Mouse (Mus musculus) lung, embryonic 15.5 days (tissue): Measurements from ENCODE around the gene Ino80d. TPM values are rescaled to one million over a fixed set of nuclear protein-coding genes. Genes with fewer than 3 reads are reported as not detected.

Experiments used
- ATAC-seq: fragments of 200-750 bp; cut with Nextera tagmentation; 2 replicates; pipeline ENCODE4 v1.8.0; 2017; ENCODE audit warnings: moderate number of reproducible peaks, borderline replicate concordance; ENCODE audit not compliant: low FRiP score, low TSS enrichment; ENCODE audit errors: extremely low read depth
- H3K27ac ChIP-seq: fragments of 300-500 bp; sonication (generic); 2 replicates; pipeline ENCODE4 v1.5.1; 2015; ENCODE audit warnings: moderate library complexity, mild to moderate bottlenecking, inconsistent platforms
- H3K27me3 ChIP-seq: fragments of 300-500 bp; sonication (generic); 2 replicates; pipeline ENCODE4 v1.6.1; 2015; ENCODE audit warnings: inconsistent platforms
- H3K36me3 ChIP-seq: fragments of 300-500 bp; sonication (generic); 2 replicates; pipeline ENCODE4 v1.6.1; 2015; ENCODE audit warnings: inconsistent platforms
- H3K4me1 ChIP-seq: fragments of 300-500 bp; sonication (generic); 2 replicates; pipeline ENCODE4 v1.6.1; 2015; ENCODE audit warnings: inconsistent platforms
- H3K4me2 ChIP-seq: fragments of 300-500 bp; sonication (generic); 2 replicates; pipeline ENCODE4 v1.6.1; 2015; ENCODE audit warnings: inconsistent platforms, mild to moderate bottlenecking, moderate library complexity
- H3K4me3 ChIP-seq: fragments of 300-500 bp; sonication (generic); 2 replicates; pipeline ENCODE4 v1.5.1; 2015; ENCODE audit warnings: mild to moderate bottlenecking, inconsistent platforms
- H3K9ac ChIP-seq: fragments of 300-500 bp; sonication (generic); 2 replicates; pipeline ENCODE4 v1.6.1; 2015; ENCODE audit warnings: inconsistent platforms
- H3K9me3 ChIP-seq: fragments of 300-500 bp; sonication (generic); 2 replicates; pipeline ENCODE4 v1.6.1; 2016; ENCODE audit warnings: inconsistent platforms
- WGBS: fragments of 180-500 bp; shearing (Covaris S2); methylation state at CpG from one replicate; pipeline ENCODE4 v1.1.7; 2015; 5-methylcytosine and 5-hydroxymethylcytosine counted together
- polyA plus RNA-seq: library from polyadenylated mRNA; unstranded; fragments of >200 nt; fragmentation: Nextera tagmentation; extraction: Ambion mirVana; gene quantifications from 2 replicates; pipeline ENCODE4 v1.2.1, GENCODE M21; 2015

Gene Ino80d
- polyA plus RNA-seq, 1 experiment from 2014 or later: 11.7 TPM

GRCm38 (mm10) chr1:62947807-62948206 lies 166.7 kb downstream of the Ino80d start:
- no peak overlapping the region for H3K4me2 ChIP-seq
- no peak overlapping the region for H3K4me3 ChIP-seq
- H3K9ac ChIP-seq: no peak overlapping the region
- no peaks in the 10 kb centered on the region for H3K9me3 ChIP-seq
- ATAC-seq: peak; percentile 79
- H3K36me3 ChIP-seq: no peaks in the 10 kb centered on the region
- H3K4me1 ChIP-seq: peaks cover 26% of the 10 kb centered on the region
- H3K27me3 ChIP-seq: no peaks in the 10 kb centered on the region
- H3K27ac ChIP-seq: peak overlapping the region; percentile 86

- H3K27ac ChIP-seq: peak overlapping the region; percentile 86
- no peak overlapping the region for H3K4me2 ChIP-seq
- H3K27me3 ChIP-seq: no peaks in the 10 kb centered on the region
- no peak overlapping the region for H3K9ac ChIP-seq
- 58% methylated on average over 5 of the region's 5 CpGs for WGBS
- no peaks in the 10 kb centered on the region for H3K9me3 ChIP-seq
- no peaks in the 10 kb centered on the region for H3K36me3 ChIP-seq
- ATAC-seq: no peak
- H3K4me1 ChIP-seq: peaks cover 26% of the 10 kb centered on the region
- no peak overlapping the region for H3K4me3 ChIP-seq
Measured at GRCm38 (mm10) chr1:62946987-62947386, 167.5 kb downstream of the Ino80d start.

DNA sequence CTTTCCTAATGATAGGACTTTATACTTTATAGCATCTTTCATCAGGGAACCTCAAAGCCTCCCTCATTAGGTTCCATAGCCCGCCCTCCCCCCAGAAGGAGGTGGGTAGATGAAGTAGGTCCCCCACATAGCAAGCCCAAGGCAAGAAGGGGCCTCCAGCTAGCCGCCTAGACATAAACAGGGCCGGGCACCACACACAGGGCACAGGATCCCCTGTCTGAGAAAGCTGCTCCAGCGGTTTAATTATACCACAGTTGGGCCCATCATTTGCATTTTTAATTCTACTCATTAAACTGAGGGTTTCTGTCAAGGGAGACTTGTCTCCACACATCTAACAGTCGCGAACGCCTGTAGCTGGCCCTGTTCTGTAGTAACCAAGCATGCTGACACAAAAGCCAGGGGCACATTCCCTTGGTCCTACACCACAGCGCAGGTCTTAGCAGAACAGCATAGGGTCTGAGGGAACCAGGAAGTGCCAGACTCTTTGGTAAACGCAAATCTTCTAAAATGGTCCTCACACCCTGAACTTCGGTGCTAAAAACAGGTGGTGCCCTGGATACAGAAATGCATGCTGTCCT lies 179.6 kb downstream of the Ino80d start:
- Histone ChIP-seq H3K4me2 (no peak overlapping the region; the same call in 1 of the 2 replicates), H3K36me3 (no peaks in the 10 kb centered on the region), H3K4me3 (no peak overlapping the region), H3K9ac (no peak overlapping the region), H3K27me3 (no peaks in the 10 kb centered on the region), H3K4me1 (peaks cover 22% of the 10 kb centered on the region), H3K9me3 (no peaks in the 10 kb centered on the region), H3K27ac (peak overlapping the region; percentile 41; the same call in 1 of the 2 replicates)
- WGBS: 85% methylated on average over 10 of the region's 10 CpGs
- no peak for ATAC-seq

DNA sequence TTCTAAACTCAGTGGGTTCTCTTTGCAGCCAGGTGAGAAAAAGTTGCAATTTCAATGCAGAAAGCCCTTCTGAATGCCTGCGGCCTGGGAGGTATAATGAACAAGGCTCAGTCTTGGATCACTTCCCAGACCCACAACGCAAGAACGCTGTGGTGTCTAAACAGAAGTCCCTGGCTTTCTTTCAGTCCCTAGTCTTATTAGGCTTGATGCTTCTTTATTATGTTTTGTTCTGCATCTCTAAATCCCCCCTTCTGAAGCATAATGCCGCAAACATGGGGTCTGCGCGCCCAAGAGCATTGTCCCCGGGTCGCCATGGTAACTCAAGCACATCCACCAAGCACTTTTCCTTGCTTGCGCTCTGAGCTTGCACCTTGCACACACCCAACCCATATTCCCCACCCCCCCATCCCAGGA lies 180.4 kb downstream of the Ino80d start:
- Histone ChIP-seq H3K9me3 (no peaks in the 10 kb centered on the region), H3K4me1 (peaks cover 22% of the 10 kb centered on the region), H3K36me3 (no peaks in the 10 kb centered on the region), H3K4me3 (no peak overlapping the region), H3K9ac (no peak overlapping the region), H3K4me2 (peak overlapping the region; percentile 2; the same call in 1 of the 2 replicates), H3K27me3 (no peaks in the 10 kb centered on the region), H3K27ac (peak overlapping the region; percentile 41; the same call in 1 of the 2 replicates)
- WGBS: 53% methylated on average over 9 of the region's 9 CpGs
- ATAC-seq: peak; percentile 38; the same call in 1 of the 2 replicates

DNA sequence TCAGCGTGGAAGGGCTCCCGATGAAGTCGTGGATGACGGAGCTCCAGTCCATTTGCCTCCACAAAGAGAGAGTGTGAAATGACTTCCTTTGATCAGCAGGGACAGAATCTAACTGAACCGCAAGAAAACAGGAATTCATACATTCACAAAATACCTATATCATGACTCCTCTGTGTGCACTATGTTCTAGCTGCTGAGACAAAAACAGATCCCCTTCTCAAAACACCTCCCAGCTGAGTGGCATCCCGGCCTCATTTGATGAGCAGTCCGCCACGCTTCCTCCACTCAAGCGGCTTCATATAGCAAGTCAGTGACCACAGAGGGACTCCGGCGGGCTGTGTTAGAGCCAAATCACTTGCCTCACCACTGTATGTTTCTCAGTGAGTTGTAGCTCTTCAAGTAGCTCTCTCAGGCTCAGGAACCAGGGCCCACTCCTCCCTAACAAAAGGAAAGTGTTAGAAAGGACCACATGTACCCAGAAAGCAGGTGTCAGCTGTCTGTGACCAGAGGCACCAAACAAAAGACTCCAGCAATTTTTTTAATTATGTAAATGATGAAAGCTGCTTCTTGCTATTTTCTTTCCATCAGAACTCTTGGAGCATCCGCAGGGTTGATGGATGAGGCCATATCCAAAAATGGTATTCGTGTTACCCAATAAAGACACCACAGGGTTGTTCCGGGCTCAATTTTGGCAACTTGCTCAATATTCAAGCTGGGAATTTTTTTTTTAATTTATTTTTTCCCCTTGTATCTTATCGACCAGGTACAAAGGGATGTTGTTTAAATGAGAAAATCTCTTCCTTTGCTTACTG lies 181.0 kb downstream of the Ino80d start:
- Histone ChIP-seq H3K4me1 (peaks cover 22% of the 10 kb centered on the region), H3K27me3 (no peaks in the 10 kb centered on the region), H3K4me2 (no peak overlapping the region), H3K9me3 (no peaks in the 10 kb centered on the region), H3K4me3 (no peak overlapping the region), H3K27ac (peak overlapping the region; percentile 41; the same call in 1 of the 2 replicates), H3K9ac (no peak overlapping the region), H3K36me3 (no peaks in the 10 kb centered on the region)
- 59% methylated on average over 15 of the region's 15 CpGs for WGBS
- ATAC-seq: 0 out of 2 replicates have a peak, but pooled peaks have one; percentile 42

DNA sequence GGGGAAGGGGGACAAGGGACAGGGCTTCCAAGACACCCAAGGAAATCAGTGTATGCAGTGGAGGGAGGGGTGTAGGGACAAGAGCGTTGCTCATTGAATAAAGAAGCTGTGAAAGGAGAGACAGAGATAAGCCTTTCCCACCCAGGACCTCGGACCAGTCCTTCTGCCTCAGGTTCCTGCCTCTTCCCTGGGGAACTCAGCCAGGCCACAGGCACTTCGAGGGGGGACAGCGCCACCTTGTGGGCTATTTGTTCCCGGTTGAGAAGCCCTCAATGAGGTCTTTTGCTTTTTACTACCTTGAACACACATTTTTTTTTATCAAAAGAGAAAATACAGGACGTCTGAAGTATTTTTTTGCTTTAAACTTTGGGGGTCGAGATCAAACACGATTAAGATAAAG lies 185.0 kb downstream of the Ino80d start:
- WGBS: 8% methylated on average over 8 of the region's 8 CpGs
- no peaks in the 10 kb centered on the region for H3K36me3 ChIP-seq
- 0 out of 2 replicates have a peak, but pooled peaks have one; percentile 28 for ATAC-seq
- H3K4me1 ChIP-seq: peaks cover 27% of the 10 kb centered on the region
- no peak overlapping the region for H3K4me2 ChIP-seq
- H3K4me3 ChIP-seq: no peak overlapping the region
- H3K9ac ChIP-seq: no peak overlapping the region
- no peaks in the 10 kb centered on the region for H3K9me3 ChIP-seq
- no peaks in the 10 kb centered on the region for H3K27me3 ChIP-seq
- no peak overlapping the region for H3K27ac ChIP-seq

DNA sequence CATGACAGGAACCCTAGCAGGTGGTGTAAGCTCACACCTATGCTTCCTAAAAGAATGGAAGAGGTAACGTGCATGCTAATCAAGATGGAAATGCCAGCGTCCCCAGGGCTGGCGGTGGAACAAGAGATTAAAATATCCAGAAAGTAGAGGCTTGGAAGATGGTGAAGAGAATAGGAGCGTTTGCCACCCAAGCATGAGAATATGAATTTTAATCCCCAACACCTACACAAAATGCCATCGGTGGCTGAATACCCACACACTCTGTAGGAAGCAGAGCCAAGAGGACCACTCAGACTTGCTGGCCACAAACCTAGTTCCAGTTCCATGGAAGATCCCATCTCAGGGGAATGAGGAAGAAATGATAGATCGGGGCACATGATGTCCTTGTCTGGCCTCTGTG lies 195.2 kb downstream of the Ino80d start:
- no peak overlapping the region for H3K4me2 ChIP-seq
- no peaks in the 10 kb centered on the region for H3K36me3 ChIP-seq
- no peak for ATAC-seq
- no peak overlapping the region for H3K9ac ChIP-seq
- no peaks in the 10 kb centered on the region for H3K27me3 ChIP-seq
- H3K9me3 ChIP-seq: no peaks in the 10 kb centered on the region
- 94% methylated on average over 6 of the region's 6 CpGs for WGBS
- H3K4me1 ChIP-seq: no peaks in the 10 kb centered on the region
- no peak overlapping the region for H3K27ac ChIP-seq
- H3K4me3 ChIP-seq: no peak overlapping the region

GRCm38 (mm10) chr1:62916609-62917008 lies 197.9 kb downstream of the Ino80d start:
- Histone ChIP-seq H3K36me3 (no peaks in the 10 kb centered on the region), H3K4me3 (no peak overlapping the region), H3K4me2 (no peak overlapping the region), H3K27me3 (no peaks in the 10 kb centered on the region), H3K9me3 (no peaks in the 10 kb centered on the region), H3K4me1 (no peaks in the 10 kb centered on the region), H3K9ac (no peak overlapping the region), H3K27ac (no peak overlapping the region)
- ATAC-seq: no peak
- 79% methylated on average over 9 of the region's 9 CpGs for WGBS

DNA sequence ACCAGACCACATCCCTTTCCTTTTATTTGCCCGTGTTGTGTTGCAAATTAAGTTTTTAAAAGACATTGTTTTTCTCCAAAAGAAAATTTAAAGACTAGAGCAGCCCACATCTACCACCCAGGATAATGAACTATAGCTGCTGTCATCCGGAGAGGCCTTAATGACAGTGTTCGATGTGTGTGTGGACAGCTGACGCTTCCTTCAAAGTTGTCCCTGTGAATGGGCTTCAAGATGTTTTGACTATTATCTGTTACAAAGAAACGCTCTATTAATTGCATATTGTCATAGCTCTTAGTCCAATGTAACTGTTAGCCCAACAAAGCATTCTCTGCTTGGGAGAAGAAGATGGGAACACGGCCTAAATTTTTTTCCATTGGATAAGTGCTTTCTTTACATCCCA lies 200.0 kb downstream of the Ino80d start:
- no peak overlapping the region for H3K4me2 ChIP-seq
- WGBS: 74% methylated on average over 6 of the region's 6 CpGs
- no peaks in the 10 kb centered on the region for H3K9me3 ChIP-seq
- no peak for ATAC-seq
- no peak overlapping the region for H3K27ac ChIP-seq
- no peak overlapping the region for H3K9ac ChIP-seq
- H3K4me3 ChIP-seq: no peak overlapping the region
- no peaks in the 10 kb centered on the region for H3K36me3 ChIP-seq
- no peaks in the 10 kb centered on the region for H3K27me3 ChIP-seq
- H3K4me1 ChIP-seq: no peaks in the 10 kb centered on the region

DNA sequence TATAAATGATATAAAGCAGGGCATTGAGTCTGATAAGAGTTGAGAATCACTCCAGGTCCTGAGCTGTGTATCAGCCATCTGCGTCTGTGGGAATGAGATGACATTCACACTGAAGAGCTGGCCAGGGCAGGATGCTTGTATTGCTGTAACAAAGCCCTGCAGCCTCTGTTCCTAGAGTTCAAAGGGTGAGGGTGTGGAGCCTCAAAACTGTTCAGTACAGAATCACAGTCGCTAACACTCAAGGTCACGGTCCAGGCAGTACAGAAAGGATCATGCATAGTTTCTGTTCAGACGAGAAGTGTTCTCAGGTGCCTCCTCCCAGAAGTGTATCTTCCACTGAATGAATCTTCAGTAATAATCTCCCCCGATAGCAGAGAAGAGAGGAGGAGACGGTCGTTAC lies 203.0 kb downstream of the Ino80d start:
- no peak overlapping the region for H3K4me2 ChIP-seq
- no peaks in the 10 kb centered on the region for H3K4me1 ChIP-seq
- no peaks in the 10 kb centered on the region for H3K36me3 ChIP-seq
- WGBS: 64% methylated on average over 7 of the region's 7 CpGs
- no peak overlapping the region for H3K27ac ChIP-seq
- no peak for ATAC-seq
- H3K4me3 ChIP-seq: no peak overlapping the region
- no peak overlapping the region for H3K9ac ChIP-seq
- H3K27me3 ChIP-seq: no peaks in the 10 kb centered on the region
- H3K9me3 ChIP-seq: no peaks in the 10 kb centered on the region

DNA sequence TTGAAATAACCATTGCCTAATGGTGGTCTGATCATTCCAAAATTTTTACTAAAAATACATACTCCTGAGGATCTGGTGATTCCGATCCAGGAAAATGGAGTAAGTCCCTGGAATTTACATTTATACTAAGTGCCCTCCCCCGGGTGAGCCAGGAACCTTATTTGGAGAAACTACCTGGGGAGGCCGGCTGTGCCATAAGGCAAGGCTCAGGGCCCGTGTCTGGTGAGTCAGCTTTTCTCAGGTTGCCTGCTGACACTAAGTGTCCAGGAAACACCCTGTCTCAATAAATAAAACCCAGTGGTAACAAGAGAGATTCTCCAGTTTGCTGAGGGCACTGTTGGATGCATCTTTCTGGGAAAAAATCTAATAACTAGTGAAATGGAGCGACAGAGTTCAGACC lies 205.3 kb downstream of the Ino80d start:
- Histone ChIP-seq H3K9me3 (no peaks in the 10 kb centered on the region), H3K4me2 (no peak overlapping the region), H3K36me3 (no peaks in the 10 kb centered on the region), H3K27me3 (no peaks in the 10 kb centered on the region), H3K27ac (no peak overlapping the region), H3K4me3 (no peak overlapping the region), H3K9ac (no peak overlapping the region), H3K4me1 (no peaks in the 10 kb centered on the region)
- no peak for ATAC-seq
- WGBS: 71% methylated on average over 5 of the region's 5 CpGs

DNA sequence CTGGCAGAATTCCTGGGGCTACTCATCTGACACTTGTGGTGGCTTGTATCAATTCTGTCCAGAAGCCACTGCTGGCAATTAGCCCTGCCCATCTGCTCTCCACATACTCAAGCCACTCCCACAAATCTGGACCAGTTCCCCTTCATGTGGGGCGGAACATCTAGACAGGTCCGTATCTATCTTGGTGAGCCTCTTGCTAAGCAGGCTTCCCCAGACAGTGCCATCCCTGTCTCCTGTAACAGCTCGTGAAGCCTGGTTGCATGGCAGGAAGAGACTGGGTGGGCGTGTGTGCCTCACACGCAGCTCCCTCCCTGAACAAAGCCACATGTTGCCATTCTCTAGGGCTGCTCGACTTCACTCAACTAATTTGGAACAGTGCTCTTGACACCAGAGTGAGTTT lies 206.0 kb downstream of the Ino80d start:
- Histone ChIP-seq H3K4me1 (no peaks in the 10 kb centered on the region), H3K36me3 (no peaks in the 10 kb centered on the region), H3K4me3 (no peak overlapping the region), H3K27me3 (no peaks in the 10 kb centered on the region), H3K9me3 (no peaks in the 10 kb centered on the region), H3K9ac (no peak overlapping the region), H3K4me2 (no peak overlapping the region), H3K27ac (no peak overlapping the region)
- WGBS: 66% methylated on average over 6 of the region's 6 CpGs
- ATAC-seq: 0 out of 2 replicates have a peak, but pooled peaks have one; percentile 31
